Mouse (Mus musculus) left cerebral cortex, adult 11 months (tissue): ENCODE results near the gene Tmed1.
"Not testable (repeated sequence)": the region's sequence is repeated elsewhere in the genome, so short reads cannot be mapped to it uniquely, and the experiment has no call there.

Experiments used
- DNase-seq: peaks from one replicate; pipeline ENCODE4 v3.0.0; 2022; ENCODE audit warnings: low spot score

The Tmed1 gene

GRCm38 (mm10) chr9:21509772-21510688, at the start of gene Tmed1:
Gene Tmed1 (minus strand): TSS chr9:21510252.
- peak; percentile 93 for DNase-seq

GRCm38 (mm10) chr9:21559151-21559550, 49.1 kb upstream of the Tmed1 start:
- DNase-seq, result no peak

- DNase-seq, result no peak
Measured at GRCm38 (mm10) chr9:21558366-21558765, 48.3 kb upstream of the Tmed1 start.

- no peak for DNase-seq
Measured at GRCm38 (mm10) chr9:21557556-21557955, 47.5 kb upstream of the Tmed1 start.

GRCm38 (mm10) chr9:21556996-21557395, 46.9 kb upstream of the Tmed1 start:
- DNase-seq, result no peak

GRCm38 (mm10) chr9:21555198-21555742, 45.2 kb upstream of the Tmed1 start:
- no peak for DNase-seq

GRCm38 (mm10) chr9:21553607-21554273, 43.7 kb upstream of the Tmed1 start:
- DNase-seq, result no peak

GRCm38 (mm10) chr9:21551049-21551448, 41.0 kb upstream of the Tmed1 start:
- no peak for DNase-seq

GRCm38 (mm10) chr9:21547075-21547941, 37.3 kb upstream of the Tmed1 start:
- DNase-seq, result no peak

- peak; percentile 51 for DNase-seq
Measured at GRCm38 (mm10) chr9:21546789-21547074, 36.7 kb upstream of the Tmed1 start, which contains the start of gene Carm1. Gene Carm1 (plus strand): TSS chr9:21546894.

- DNase-seq, result peak; percentile 99
Measured at GRCm38 (mm10) chr9:21545916-21546788, 36.1 kb upstream of the Tmed1 start.

GRCm38 (mm10) chr9:21545351-21545915, 35.4 kb upstream of the Tmed1 start:
- no peak for DNase-seq

GRCm38 (mm10) chr9:21542001-21542400, 31.9 kb upstream of the Tmed1 start:
- DNase-seq, result not testable (repeated sequence)

- DNase-seq, result no peak
Measured at GRCm38 (mm10) chr9:21539981-21540753, 30.1 kb upstream of the Tmed1 start.

GRCm38 (mm10) chr9:21537009-21537408, 27.0 kb upstream of the Tmed1 start:
- no peak for DNase-seq

GRCm38 (mm10) chr9:21536501-21536900, 26.4 kb upstream of the Tmed1 start:
- no peak for DNase-seq

GRCm38 (mm10) chr9:21527917-21528324, 17.9 kb upstream of the Tmed1 start:
- DNase-seq, result no peak

GRCm38 (mm10) chr9:21527100-21527801, 17.2 kb upstream of the Tmed1 start:
- DNase-seq, result no peak

- no peak for DNase-seq
Measured at GRCm38 (mm10) chr9:21526634-21526944, 16.5 kb upstream of the Tmed1 start.
